Mouse (Mus musculus) liver, embryonic 16.5 days (tissue): Measurements from ENCODE around the gene 1700011L22Rik. TPM values are rescaled to one million over a fixed set of nuclear protein-coding genes. Genes with fewer than 3 reads are reported as not detected.

ENCODE experiments used
- ATAC-seq: fragments of 200-750 bp; cut with Nextera tagmentation; 2 replicates; pipeline ENCODE4 v1.8.0; 2017; ENCODE audit warnings: low read depth, mild to moderate bottlenecking, moderate number of reproducible peaks, moderate library complexity
- H3K27ac ChIP-seq: fragments of 300-500 bp; sonication (generic); 2 replicates; pipeline ENCODE4 v1.5.1; 2014; ENCODE audit warnings: mild to moderate bottlenecking, low read length
- H3K27me3 ChIP-seq: fragments of 300-500 bp; sonication (generic); 2 replicates; pipeline ENCODE4 v1.6.1; 2014; ENCODE audit warnings: low read depth, low read length, mixed read lengths; ENCODE audit not compliant: control insufficient read depth, insufficient read depth
- H3K36me3 ChIP-seq: fragments of 300-500 bp; sonication (generic); 2 replicates; pipeline ENCODE4 v1.6.1; 2014; ENCODE audit warnings: mild to moderate bottlenecking; ENCODE audit not compliant: control insufficient read depth, insufficient read depth
- H3K4me1 ChIP-seq: fragments of 300-500 bp; sonication (generic); 2 replicates; pipeline ENCODE4 v1.6.1; 2014; ENCODE audit warnings: low read depth, low read length, mixed read lengths; ENCODE audit not compliant: control insufficient read depth
- H3K4me2 ChIP-seq: fragments of 300-500 bp; sonication (generic); 2 replicates; pipeline ENCODE4 v1.6.1; 2014; ENCODE audit warnings: low read depth, low read length, mixed read lengths
- H3K4me3 ChIP-seq: fragments of 300-500 bp; sonication (generic); 2 replicates; pipeline ENCODE4 v1.5.1; 2014; ENCODE audit warnings: low read depth, mild to moderate bottlenecking, low read length
- H3K9ac ChIP-seq: fragments of 300-500 bp; sonication (generic); 2 replicates; pipeline ENCODE4 v1.6.1; 2014; ENCODE audit warnings: low read depth, low read length
- H3K9me3 ChIP-seq: fragments of 300-500 bp; sonication (generic); replicated peaks from 2 replicates; pipeline ENCODE4 v1.6.1; 2016; ENCODE audit warnings: low read length; ENCODE audit not compliant: control insufficient read depth
- WGBS: fragments of 180-500 bp; shearing (Covaris S2); extraction: QIAGEN DNeasy Blood & Tissue Kit; methylation state at CpG from one replicate; pipeline ENCODE4 v1.1.7; 2014; ENCODE audit not compliant: insufficient replicate concordance; 5-methylcytosine and 5-hydroxymethylcytosine counted together
- polyA plus RNA-seq: library from polyadenylated mRNA; unstranded; fragments of >200 nt; fragmentation: Nextera tagmentation; extraction: Ambion mirVana; gene quantifications from 2 replicates; pipeline ENCODE4 v1.2.1, GENCODE M21; 2015

Gene 1700011L22Rik
- polyA plus RNA-seq = not detected in 2 replicates

- no peak for ATAC-seq
- H3K27ac ChIP-seq = no peak within 1 kb of the TSS
- no peak within 1 kb of the TSS for H3K4me2 ChIP-seq
- no peaks in the 10 kb centered on the region for H3K9me3 ChIP-seq
- no peak within 1 kb of the TSS for H3K4me3 ChIP-seq
- H3K9ac ChIP-seq = no peak within 1 kb of the TSS
- 80% methylated on average over 6 of the region's 6 CpGs for WGBS
- no peaks in the 10 kb centered on the region for H3K4me1 ChIP-seq
- no peaks in the 10 kb centered on the region for H3K36me3 ChIP-seq
- H3K27me3 ChIP-seq = no peaks in the 10 kb centered on the region
Observed at GRCm38 (mm10) chr8:79248470-79248869, at the start of gene 1700011L22Rik. Gene 1700011L22Rik (minus strand): TSS chr8:79248570.

- Histone ChIP-seq H3K27me3 (no peaks in the 10 kb centered on the region), H3K27ac (no peak overlapping the region), H3K4me3 (no peak overlapping the region), H3K9me3 (no peaks in the 10 kb centered on the region), H3K4me1 (peaks cover 11% of the 10 kb centered on the region; the same call in 1 of the 2 replicates), H3K9ac (no peak overlapping the region), H3K4me2 (no peak overlapping the region), H3K36me3 (no peaks in the 10 kb centered on the region)
- WGBS = 48% methylated on average over 3 of the region's 3 CpGs
- no peak for ATAC-seq
Observed at GRCm38 (mm10) chr8:79297763-79298162, 49.4 kb upstream of the 1700011L22Rik start.

- Histone ChIP-seq H3K9ac (peak overlapping the region; percentile 67), H3K27ac (peak overlapping the region; percentile 77), H3K36me3 (no peaks in the 10 kb centered on the region), H3K4me3 (peak overlapping the region; percentile 69), H3K4me2 (peak overlapping the region; percentile 77), H3K9me3 (no peaks in the 10 kb centered on the region), H3K4me1 (peaks cover 13% of the 10 kb centered on the region; the same call in 1 of the 2 replicates), H3K27me3 (no peaks in the 10 kb centered on the region)
- ATAC-seq = no peak
- 13% methylated on average over 18 of the region's 18 CpGs for WGBS
Observed at GRCm38 (mm10) chr8:79295276-79296105, 47.1 kb upstream of the 1700011L22Rik start.

- Histone ChIP-seq H3K4me2 (peak within 1 kb of the TSS; percentile 77), H3K4me3 (peak within 1 kb of the TSS; percentile 69), H3K27me3 (no peaks in the 10 kb centered on the region), H3K36me3 (no peaks in the 10 kb centered on the region), H3K9ac (peak within 1 kb of the TSS; percentile 89), H3K4me1 (peaks cover 13% of the 10 kb centered on the region; the same call in 1 of the 2 replicates), H3K27ac (peak within 1 kb of the TSS; percentile 91), H3K9me3 (no peaks in the 10 kb centered on the region)
- under 1% methylated on average over 64 of the region's 74 CpGs for WGBS
- ATAC-seq = peak; percentile 99
Observed at GRCm38 (mm10) chr8:79294610-79295275, 46.4 kb upstream of the 1700011L22Rik start, which contains the start of gene Mmaa. Gene Mmaa (minus strand): TSS chr8:79294937.

- Histone ChIP-seq H3K9ac (no peak overlapping the region), H3K36me3 (no peaks in the 10 kb centered on the region), H3K4me1 (peaks cover 13% of the 10 kb centered on the region; the same call in 1 of the 2 replicates), H3K27ac (no peak overlapping the region), H3K9me3 (no peaks in the 10 kb centered on the region), H3K4me3 (no peak overlapping the region), H3K4me2 (peak overlapping the region; percentile 77), H3K27me3 (no peaks in the 10 kb centered on the region)
- 41% methylated on average over 3 of the region's 3 CpGs for WGBS
- no peak for ATAC-seq
Observed at GRCm38 (mm10) chr8:79293841-79294240, 45.5 kb upstream of the 1700011L22Rik start.

GRCm38 (mm10) chr8:79292712-79293264 is 44.4 kb upstream of the 1700011L22Rik start:
- no peak overlapping the region for H3K4me2 ChIP-seq
- peaks cover 13% of the 10 kb centered on the region; the same call in 1 of the 2 replicates for H3K4me1 ChIP-seq
- H3K27me3 ChIP-seq = no peaks in the 10 kb centered on the region
- no peak for ATAC-seq
- H3K27ac ChIP-seq = no peak overlapping the region
- WGBS = 23% methylated on average over 3 of the region's 3 CpGs
- H3K9ac ChIP-seq = no peak overlapping the region
- H3K4me3 ChIP-seq = no peak overlapping the region
- H3K9me3 ChIP-seq = no peaks in the 10 kb centered on the region
- no peaks in the 10 kb centered on the region for H3K36me3 ChIP-seq

GRCm38 (mm10) chr8:79289592-79289991 is 41.2 kb upstream of the 1700011L22Rik start:
- WGBS = 58% methylated on average over 5 of the region's 5 CpGs
- no peak overlapping the region for H3K4me3 ChIP-seq
- H3K9me3 ChIP-seq = no peaks in the 10 kb centered on the region
- H3K27ac ChIP-seq = no peak overlapping the region
- H3K9ac ChIP-seq = no peak overlapping the region
- ATAC-seq = no peak
- H3K4me1 ChIP-seq = peaks cover 8% of the 10 kb centered on the region; the same call in 1 of the 2 replicates
- no peaks in the 10 kb centered on the region for H3K36me3 ChIP-seq
- H3K4me2 ChIP-seq = no peak overlapping the region
- no peaks in the 10 kb centered on the region for H3K27me3 ChIP-seq

GRCm38 (mm10) chr8:79288681-79289080 is 40.3 kb upstream of the 1700011L22Rik start:
- no peaks in the 10 kb centered on the region for H3K27me3 ChIP-seq
- H3K4me1 ChIP-seq = peaks cover 8% of the 10 kb centered on the region; the same call in 1 of the 2 replicates
- no peaks in the 10 kb centered on the region for H3K36me3 ChIP-seq
- H3K27ac ChIP-seq = no peak overlapping the region
- no peak overlapping the region for H3K4me3 ChIP-seq
- 49% methylated on average over 2 of the region's 2 CpGs for WGBS
- no peak for ATAC-seq
- H3K9ac ChIP-seq = no peak overlapping the region
- no peak overlapping the region for H3K4me2 ChIP-seq
- no peaks in the 10 kb centered on the region for H3K9me3 ChIP-seq
